Mouse (Mus musculus): ENCODE data around the gene Taf5l.

DNA sequence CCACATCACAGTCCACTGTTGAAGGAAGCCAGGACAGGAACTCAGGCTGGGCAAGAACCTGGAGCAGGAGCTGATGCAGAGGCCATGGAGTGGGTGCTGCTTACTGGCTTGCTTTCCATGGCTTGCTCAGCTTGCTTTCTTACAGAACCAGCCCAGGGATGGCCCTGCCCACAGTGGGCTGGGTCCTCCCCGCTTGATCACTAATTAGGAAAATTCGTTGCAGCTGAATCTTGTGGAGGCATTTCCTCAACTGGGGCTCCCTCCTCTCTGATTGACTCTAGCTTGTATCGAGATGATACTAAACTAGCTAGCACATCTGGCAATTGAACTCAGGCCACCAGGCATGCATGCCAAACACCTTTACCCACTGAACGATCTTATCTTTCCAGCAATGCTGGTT is 18.2 kb upstream of the Taf5l start:
- TF ChIP-seq CTCF (IDR thresholded peaks at IDR 0.05; ENCODE audit: control insufficient read depth, insufficient read depth, low read length), result no peak
- TF ChIP-seq POLR2A (IDR thresholded peaks at IDR 0.05; ENCODE audit: borderline replicate concordance, control insufficient read depth, low read depth, low read length), result no peak

All from bone marrow, adult 2 months (tissue).